Mouse (Mus musculus) erythroid progenitor cell, adult 5-6 weeks (primary cell): ENCODE data around the gene Ptma. TPM values are rescaled to one million over a fixed set of nuclear protein-coding genes. Genes with fewer than 3 reads are reported as not detected.
"Not testable (repeated sequence)": the region's sequence is repeated elsewhere in the genome, so short reads cannot be mapped to it uniquely, and the experiment has no call there.

Experiments used
- ATAC-seq: replicated peaks from 2 replicates; pipeline ENCODE4 v1.8.0; 2016; ENCODE audit warnings: moderate number of reproducible peaks, mild to moderate bottlenecking, moderate TSS enrichment, inconsistent platforms; ENCODE audit not compliant: poor library complexity, low FRiP score, severe bottlenecking
- total RNA-seq, 2 experiments: library from RNA; stranded (forward) in 1 of 2; stranded (reverse) in 1 of 2; fragments of 150-400 nt in 1 of 2; fragments of 186-747, 209-891 nt in 1 of 2; gene quantifications; 2 replicates each; pipeline versions ENCODE4 v1.2.3 to v1.2.4; 2015 to 2017; ENCODE audit warnings: low replicate concordance in 2 of 2

The Ptma gene
- total RNA-seq, 2 experiments from 2014 or later = 1,167 to 1,332 TPM

DNA sequence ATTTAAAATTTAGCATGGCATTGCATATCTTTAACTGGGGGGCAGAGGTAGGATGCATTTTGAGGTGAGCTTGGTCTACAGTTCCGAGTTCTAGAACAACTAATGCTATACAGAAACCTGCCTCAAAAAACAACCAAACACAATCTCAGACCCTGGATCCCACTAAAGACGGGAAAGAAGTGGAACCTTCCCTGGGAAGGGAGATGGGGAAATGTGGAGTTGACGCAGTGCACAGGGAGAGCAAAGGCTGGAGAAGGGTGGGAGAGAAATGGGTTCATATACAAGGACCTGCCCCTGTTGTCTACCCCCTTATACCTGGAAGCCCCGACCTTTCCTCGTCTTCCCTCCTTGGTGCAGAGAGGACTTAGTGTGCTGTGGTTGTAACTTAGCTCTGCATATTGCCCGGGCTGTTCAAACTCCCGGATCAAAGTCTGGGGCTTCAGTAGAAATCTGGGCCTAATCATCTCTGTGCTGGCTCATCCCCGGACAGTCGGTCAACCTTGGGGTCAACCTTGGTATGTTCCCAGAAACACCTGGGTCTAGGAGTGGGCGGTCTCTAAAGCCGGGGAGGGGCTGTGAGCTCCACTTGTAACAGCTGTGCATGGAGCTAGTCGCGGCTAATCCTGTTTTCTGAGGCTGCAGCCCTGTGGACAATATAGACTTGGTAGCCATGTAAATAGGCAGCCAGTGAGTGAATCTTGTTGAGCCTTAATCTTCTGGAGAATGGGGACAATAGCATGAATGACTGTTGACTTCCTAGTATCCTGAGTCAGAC is 5.2 kb downstream of the Ptma start:
- no peak; the same call in 1 of the 2 replicates for ATAC-seq

DNA sequence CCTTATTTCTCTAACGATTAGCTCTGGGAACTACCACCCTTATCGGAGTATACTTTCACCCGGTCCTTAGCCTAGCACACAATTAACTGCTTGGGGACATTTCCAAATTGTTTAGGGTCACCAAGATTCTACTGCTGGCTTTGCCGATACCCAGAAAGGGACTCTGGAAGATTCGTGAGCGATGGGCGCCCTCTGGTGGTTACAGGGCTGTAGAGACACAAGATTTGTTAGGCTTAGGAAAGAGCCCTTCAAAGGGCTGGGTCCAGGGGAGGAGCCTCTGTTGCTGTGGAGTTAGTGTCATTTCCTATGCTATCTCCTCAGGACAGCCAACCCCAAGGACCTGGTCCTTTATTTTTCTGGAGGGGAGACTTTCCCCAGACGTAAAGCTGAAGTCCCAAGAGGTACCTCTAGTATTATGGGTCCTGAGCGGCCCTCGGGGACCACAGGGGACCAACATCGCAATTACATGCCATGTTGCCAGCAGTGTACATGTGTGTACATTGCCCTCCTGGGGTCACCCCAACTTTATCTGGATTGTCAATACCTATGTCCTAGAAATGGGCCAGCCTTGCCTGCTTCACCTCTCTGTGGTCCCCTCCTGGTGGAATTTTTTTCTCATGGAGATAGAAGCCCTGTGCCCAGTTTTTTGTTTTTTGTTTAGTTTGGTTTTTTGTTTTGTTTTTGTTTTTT is 6.0 kb downstream of the Ptma start:
- peak; percentile 67 for ATAC-seq

DNA sequence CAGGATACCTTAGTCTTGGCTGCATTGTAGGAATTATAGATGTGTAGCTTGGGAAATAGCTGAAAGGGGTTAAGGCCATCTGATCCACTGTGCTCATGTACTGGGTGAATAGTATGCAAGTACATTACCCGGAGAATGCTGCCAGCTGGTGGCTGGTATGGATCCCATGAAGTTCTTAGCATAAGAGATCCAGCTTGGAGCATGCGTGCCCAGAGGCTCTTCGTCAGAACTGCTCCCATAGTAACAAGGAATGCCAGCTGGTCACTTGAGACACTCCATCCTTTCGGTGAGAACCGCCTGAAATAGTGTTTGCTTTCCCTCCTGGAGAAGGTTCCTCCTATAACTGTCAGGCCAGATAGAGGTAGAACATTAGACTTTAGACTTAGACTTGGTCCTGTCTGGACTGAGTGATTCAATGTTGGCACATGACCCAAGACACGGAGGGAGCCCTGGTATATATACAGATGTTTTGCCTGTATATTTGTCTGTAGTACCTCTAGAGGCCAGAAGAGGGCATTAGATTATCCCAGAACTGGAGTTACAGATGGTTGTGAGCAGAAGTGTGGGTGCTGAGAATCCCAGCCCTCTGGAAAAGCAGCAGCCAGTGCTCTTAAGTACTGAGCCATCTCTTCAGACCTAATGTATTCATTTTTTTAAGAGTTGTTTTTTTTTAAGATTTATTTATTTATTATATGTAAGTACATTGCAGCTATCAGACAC is 7.0 kb downstream of the Ptma start:
- no peak for ATAC-seq

DNA sequence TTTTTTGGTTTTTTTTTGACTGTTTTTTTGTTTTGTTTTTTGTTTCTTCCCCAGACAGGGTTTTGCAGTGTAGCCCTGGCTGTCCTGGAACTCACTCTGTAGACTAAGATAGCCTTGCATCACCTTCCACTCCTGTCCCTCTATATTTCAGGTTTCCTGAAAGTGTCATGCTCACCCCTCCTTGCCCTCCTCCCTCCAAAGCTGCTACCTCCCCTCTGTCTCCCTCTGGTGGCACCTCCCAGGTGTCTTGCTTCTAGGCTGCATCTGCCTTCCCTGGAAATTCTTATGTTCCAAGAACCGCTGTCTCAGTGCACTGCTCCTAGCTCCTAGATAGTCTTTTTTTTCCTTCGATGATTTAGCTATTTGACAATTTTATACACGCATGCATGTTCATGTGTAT is 11.9 kb downstream of the Ptma start:
- ATAC-seq = no peak

DNA sequence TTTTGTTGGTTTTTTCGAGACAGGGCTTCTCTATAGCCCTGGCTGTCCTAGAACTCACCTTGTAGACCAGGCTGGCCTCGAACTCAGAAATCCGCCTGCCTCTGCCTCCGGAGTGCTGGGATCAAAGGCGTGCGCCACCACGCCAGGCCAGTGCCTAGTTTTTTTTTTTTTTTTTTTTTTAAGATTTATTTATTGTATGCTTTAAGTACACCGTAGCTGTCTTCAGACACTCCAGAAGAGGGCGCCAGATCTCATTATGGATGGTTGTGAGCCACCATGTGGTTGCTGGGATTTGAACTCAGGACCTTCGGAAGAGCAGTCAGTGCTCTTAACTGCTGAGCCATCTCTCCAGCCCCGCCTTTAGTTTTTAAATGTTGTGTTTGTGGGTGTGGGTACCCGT is 13.1 kb downstream of the Ptma start:
- ATAC-seq = not testable (repeated sequence)

DNA sequence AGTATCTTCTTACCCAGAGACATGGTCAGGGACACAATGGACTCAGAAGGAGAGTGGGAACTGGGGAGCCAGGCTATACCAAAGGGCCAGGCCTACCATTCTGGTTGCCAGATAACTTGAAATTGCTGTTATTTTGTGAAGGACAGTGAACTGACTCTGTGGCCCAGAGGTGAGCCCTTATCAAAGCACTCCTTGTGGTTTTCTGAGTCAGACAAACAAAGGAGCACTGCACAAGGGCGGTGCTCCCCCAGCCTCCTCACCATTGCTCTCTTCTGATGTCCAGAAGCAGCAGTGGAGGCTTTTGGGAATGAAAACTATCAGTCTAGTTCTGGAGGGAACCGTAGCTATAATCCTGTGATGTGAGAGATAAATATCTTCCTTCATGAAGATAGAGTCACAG is 16.1 kb downstream of the Ptma start:
- ATAC-seq = no peak

DNA sequence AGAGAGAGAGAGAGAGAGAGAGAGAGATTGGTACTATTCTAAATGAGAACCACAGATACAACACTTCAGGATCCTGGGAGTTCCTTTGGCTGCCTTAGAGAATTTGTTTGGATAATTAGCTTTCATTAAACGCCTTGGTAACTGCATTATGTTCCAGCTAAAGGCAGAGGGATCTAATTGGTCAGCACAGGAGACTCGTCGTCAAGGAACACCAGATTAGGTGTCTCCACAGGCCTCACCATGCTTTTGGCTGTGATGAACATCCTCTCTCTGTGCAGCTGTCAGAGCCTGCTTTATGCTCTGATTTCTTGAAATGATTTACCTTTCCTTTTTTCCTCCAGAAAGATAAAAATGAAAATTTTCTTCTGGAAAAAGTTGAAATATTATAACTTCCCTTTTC is 20.3 kb downstream of the Ptma start:
- no peak for ATAC-seq

DNA sequence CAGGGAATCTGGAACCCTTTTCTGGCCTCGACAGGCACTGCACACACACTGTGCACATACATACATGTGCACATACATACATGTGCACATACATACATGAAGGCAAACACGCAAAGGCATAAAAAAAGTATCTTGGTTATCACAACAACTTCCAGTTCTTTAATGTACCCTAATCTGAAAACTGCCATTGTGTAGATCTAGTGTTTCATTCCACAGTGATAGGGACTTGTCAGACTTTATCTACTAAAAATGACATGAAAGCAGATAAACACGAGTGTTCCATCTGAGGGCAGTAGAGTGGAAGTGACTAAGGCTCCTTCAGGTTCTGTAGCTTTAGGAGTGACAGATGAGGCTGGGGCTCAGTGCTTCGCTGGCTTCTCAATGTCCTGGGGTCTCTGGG is 24.8 kb downstream of the Ptma start:
- ATAC-seq = no peak

DNA sequence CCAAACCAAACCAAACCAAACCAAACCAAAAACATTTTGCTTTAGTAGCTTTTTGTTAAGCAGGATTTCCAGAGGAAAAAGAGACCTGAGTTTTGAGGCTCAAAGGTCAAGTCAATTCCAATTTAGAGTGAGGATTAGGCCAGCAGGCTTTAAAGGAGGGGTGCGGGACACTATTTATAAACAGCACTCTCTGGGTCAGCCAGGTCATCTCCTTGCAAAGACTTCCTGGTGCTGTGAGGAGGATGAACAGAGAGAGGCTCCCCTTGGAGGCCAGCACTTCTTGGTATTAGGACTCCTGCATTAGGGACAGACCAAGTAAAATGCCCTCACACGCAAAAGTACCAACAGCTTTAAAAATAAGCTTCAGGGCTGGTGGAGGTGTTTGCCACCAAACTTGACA is 25.4 kb downstream of the Ptma start:
- no peak for ATAC-seq

DNA sequence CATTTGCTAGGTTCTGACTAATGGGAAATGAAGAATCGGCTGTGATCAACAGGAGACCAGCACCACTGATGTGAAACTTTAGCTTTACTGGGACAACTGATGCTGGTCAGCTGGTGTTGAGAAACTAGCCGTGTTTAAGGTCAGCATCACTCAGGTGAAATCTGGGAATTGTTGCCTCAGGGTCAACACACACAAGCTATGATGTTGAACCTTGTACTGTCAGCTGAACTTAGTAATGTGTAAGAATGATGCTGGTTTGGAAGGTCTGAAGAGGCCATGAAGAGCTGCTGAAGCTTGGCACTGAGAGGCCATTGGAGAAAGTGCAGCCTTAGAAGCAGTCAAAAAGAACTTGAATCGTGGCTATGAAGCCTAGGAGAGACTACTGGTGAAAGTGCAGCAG is 29.1 kb downstream of the Ptma start:
- no peak for ATAC-seq

DNA sequence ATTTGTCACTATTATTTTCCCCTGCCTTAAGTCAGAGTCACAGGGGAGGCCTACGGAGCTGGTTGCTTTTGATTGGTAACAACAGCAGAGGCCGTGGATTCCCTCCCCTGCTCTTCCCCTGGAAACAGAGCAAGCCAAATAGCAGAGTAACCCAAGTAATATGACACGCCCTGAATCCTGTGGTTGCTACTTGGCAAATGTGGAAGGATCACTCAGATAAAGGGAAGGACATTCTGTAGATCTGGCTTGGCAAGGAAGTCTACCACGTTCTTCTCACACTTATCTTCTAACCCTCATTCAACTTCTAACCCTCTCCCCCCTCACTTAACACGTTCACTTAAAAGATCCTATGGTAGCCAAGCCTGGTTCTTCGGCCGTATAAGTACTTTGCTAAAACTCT is 31.3 kb downstream of the Ptma start:
- peak; percentile 68 for ATAC-seq

DNA sequence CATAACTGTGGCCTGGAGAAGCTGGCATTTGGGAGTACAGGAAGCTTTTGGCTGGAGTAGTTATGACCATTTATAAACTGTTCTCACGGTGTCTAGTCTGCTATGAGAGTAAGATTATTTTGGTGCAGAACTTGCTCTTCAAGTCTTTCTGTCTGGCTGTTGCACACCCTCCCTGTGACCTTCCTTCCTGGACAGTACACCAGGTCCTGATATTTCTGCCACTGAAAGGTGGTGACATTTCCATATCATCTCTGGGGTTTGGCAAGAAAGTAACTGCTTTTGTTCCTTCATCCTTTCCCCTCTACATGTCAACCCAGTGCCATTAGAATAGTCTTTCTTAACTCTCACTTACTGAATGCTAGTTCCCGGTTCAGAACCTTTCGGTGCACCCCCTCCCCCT is 32.7 kb downstream of the Ptma start:
- ATAC-seq = no peak

DNA sequence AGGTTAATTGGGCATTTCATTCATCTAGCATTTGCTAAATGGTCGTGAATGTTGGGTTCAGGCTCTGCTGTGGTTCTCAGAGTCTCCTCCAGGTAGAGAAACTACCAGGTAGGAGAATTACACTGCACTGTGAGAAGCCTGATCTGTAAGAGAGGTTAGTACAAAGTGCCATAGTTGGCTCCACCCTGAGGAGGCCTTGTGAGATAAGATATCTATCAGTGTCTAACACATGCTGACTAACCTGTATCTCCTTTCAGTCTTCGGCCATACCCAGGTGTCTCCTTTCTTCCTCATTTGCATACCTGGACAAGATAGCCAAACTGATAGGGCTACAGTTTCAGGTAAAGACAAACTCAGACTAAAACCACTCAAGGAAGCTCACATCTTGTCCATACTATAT is 36.1 kb downstream of the Ptma start:
- no peak for ATAC-seq

DNA sequence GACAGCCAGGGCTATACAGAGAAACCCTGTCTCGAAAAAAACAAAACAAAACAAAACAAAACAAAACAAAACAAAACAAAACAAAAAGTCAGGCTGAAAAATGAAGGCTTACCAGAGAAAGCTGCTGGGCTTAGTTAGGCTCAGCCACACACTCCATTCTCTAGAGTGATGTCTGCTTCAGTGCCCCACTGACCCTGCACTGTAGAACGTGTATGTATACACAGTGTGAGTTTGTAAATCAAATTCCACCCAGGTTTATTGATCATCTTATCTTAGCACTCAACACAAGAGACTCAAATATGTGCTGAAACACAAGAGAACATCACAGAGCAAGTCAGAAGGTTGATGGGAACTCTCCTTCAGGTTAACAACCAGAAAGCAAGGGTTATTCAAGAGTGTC is 41.9 kb downstream of the Ptma start:
- ATAC-seq = no peak

DNA sequence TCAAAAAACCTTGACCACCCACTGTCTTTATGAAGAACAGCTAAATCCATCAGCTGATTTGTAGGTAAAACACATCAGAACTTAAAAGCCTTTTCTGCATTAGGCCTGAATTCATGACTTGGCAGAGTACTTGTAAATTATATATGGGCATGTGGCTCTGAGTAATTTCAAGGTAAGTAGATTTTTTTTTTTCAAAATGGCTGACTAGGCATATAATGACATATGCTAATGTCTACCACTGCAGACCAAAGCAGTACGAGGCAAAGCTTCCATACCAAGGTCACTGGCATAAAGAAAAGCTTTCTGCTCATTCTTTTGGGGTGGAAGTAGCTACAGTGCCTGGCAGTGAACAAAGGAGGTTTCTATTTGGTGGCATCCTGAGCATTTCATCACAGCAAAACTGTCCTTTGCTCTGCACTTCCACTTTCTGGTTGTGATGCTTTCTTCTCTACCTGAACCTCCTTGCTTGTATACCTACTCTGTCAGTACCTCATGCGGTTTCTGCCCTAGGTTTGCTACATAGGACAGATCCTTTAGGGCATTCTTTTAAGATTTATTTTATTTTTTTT is 42.9 kb downstream of the Ptma start:
- ATAC-seq = no peak

DNA sequence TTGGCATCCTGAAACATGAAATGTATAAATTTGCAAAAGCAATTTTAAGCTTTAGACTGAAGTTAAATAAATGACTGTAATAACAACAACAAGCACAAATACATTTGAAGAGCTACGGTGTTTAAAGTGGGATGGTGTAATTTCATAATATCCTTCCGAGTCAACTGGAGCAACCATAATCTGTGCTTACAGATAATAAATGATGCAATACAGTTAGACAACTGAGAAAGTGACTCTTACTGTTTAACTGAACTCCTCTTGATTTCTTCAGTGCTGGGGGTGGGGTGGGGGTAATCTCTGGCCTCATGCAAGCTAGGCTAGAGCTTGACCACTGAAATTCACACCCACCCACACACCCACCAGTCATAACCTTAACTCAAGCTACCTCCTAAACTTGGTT is 44.9 kb downstream of the Ptma start:
- ATAC-seq = no peak

DNA sequence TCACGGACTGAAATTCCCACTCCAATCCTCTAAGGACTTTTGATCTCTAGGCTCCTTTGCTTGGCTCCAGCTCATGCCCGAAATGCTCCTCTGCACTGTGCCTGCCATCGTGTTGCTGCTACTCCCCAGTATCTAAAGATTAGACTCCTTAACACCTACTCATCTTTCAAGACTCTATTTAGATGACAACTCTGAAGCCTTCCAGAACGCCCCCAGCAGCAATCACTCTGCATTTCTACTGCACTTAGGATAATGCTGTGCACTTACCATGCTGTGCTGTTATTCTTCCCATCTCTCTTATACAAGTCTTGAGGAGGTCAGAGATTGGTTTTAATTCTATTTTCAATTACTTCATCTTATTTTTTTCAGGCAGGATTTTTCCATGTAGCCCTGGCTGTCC is 45.4 kb downstream of the Ptma start:
- no peak for ATAC-seq
